Mouse (Mus musculus): ENCODE results near the gene Scyl3. TPM values are rescaled to one million over a fixed set of nuclear protein-coding genes. Genes with fewer than 3 reads are reported as not detected.

Scyl3 gene
- 23.0 TPM for polyA plus RNA-seq (2014; fragmentation: Illumina TruSeq; extraction: RNeasy Lipid Tissue Mini Kit (QIAGEN cat#74804); ENCODE audit: low read depth, low replicate concordance)

GRCm38 (mm10) chr1:163928846-163929245 lies at the start of gene Scyl3:
Gene Scyl3, plus strand, starts transcription at chr1:163929100.

GRCm38 (mm10) chr1:163994721-163995608 lies 66.1 kb downstream of the Scyl3 start, which contains the start of the genes BC055324 and Mettl18:
Gene BC055324, minus strand, starts transcription at chr1:163994796.
Gene Mettl18, plus strand, starts transcription at chr1:163994889.

Other genes starting within 250 kb of the Scyl3 start
- not detected for gene Mettl11b, start 203.9 kb upstream of the Scyl3 start, polyA plus RNA-seq (2014; fragmentation: Illumina TruSeq; extraction: RNeasy Lipid Tissue Mini Kit (QIAGEN cat#74804); ENCODE audit: low read depth, low replicate concordance)
- gene Kifap3, start 149.5 kb upstream of the Scyl3 start, polyA plus RNA-seq (2014; fragmentation: Illumina TruSeq; extraction: RNeasy Lipid Tissue Mini Kit (QIAGEN cat#74804); ENCODE audit: low read depth, low replicate concordance) = 8.1 TPM
- 0.77 TPM for gene BC055324, start 65.7 kb downstream of the Scyl3 start, polyA plus RNA-seq (2014; fragmentation: Illumina TruSeq; extraction: RNeasy Lipid Tissue Mini Kit (QIAGEN cat#74804); ENCODE audit: low read depth, low replicate concordance)
- 6.5 TPM for gene Mettl18, start 65.8 kb downstream of the Scyl3 start, polyA plus RNA-seq (2014; fragmentation: Illumina TruSeq; extraction: RNeasy Lipid Tissue Mini Kit (QIAGEN cat#74804); ENCODE audit: low read depth, low replicate concordance)
- gene Sele, start 119.1 kb downstream of the Scyl3 start, polyA plus RNA-seq (2014; fragmentation: Illumina TruSeq; extraction: RNeasy Lipid Tissue Mini Kit (QIAGEN cat#74804); ENCODE audit: low read depth, low replicate concordance) = 0.16 TPM
- gene Sell, start 132.9 kb downstream of the Scyl3 start, polyA plus RNA-seq (2014; fragmentation: Illumina TruSeq; extraction: RNeasy Lipid Tissue Mini Kit (QIAGEN cat#74804); ENCODE audit: low read depth, low replicate concordance) = 3.3 TPM
- gene Selp, start 186.2 kb downstream of the Scyl3 start, polyA plus RNA-seq (2014; fragmentation: Illumina TruSeq; extraction: RNeasy Lipid Tissue Mini Kit (QIAGEN cat#74804); ENCODE audit: low read depth, low replicate concordance) = 0.69 TPM
- gene F5, start 222.7 kb downstream of the Scyl3 start, polyA plus RNA-seq (2014; fragmentation: Illumina TruSeq; extraction: RNeasy Lipid Tissue Mini Kit (QIAGEN cat#74804); ENCODE audit: low read depth, low replicate concordance) = 208 TPM